Mouse (Mus musculus): ENCODE data around the gene Gimap8.

Gene Gimap8

GRCm38 (mm10) chr6:48637811-48638500, 9.1 kb upstream of the Gimap8 start:
- no peak for DNase-seq (ENCODE audit: low spot score)

GRCm38 (mm10) chr6:48638553-48638952, 8.5 kb upstream of the Gimap8 start:
- DNase-seq (ENCODE audit: low spot score) = no peak

GRCm38 (mm10) chr6:48641391-48641790, 5.6 kb upstream of the Gimap8 start:
- no peak for DNase-seq (ENCODE audit: low spot score)

GRCm38 (mm10) chr6:48642764-48643292, 4.2 kb upstream of the Gimap8 start:
- peak; percentile 53 for DNase-seq (ENCODE audit: low spot score)

GRCm38 (mm10) chr6:48645660-48646308, 1.2 kb upstream of the Gimap8 start:
- peak; percentile 79 for DNase-seq (ENCODE audit: low spot score)

GRCm38 (mm10) chr6:48646309-48646690, 734 bp upstream of the Gimap8 start:
- no peak for DNase-seq (ENCODE audit: low spot score)

GRCm38 (mm10) chr6:48647611-48648010, 577 bp downstream of the Gimap8 start:
- DNase-seq (ENCODE audit: low spot score) = no peak

GRCm38 (mm10) chr6:48648779-48649178, 1.7 kb downstream of the Gimap8 start:
- no peak for DNase-seq (ENCODE audit: low spot score)

- DNase-seq (ENCODE audit: low spot score) = no peak
Observed at GRCm38 (mm10) chr6:48650041-48650440, 3.0 kb downstream of the Gimap8 start.

GRCm38 (mm10) chr6:48658721-48659120, 11.7 kb downstream of the Gimap8 start:
- DNase-seq (ENCODE audit: low spot score) = no peak

GRCm38 (mm10) chr6:48664750-48665149, 17.7 kb downstream of the Gimap8 start:
- no peak for DNase-seq (ENCODE audit: low spot score)

GRCm38 (mm10) chr6:48665471-48665870, 18.4 kb downstream of the Gimap8 start:
- DNase-seq (ENCODE audit: low spot score) = no peak

GRCm38 (mm10) chr6:48666159-48666586, 19.1 kb downstream of the Gimap8 start:
- no peak for DNase-seq (ENCODE audit: low spot score)

- DNase-seq (ENCODE audit: low spot score) = no peak
Observed at GRCm38 (mm10) chr6:48668022-48668421, 21.0 kb downstream of the Gimap8 start.

- no peak for DNase-seq (ENCODE audit: low spot score)
Observed at GRCm38 (mm10) chr6:48669446-48669969, 22.5 kb downstream of the Gimap8 start.

- DNase-seq (ENCODE audit: low spot score) = no peak
Observed at GRCm38 (mm10) chr6:48674291-48675058, 27.4 kb downstream of the Gimap8 start.

- DNase-seq (ENCODE audit: low spot score) = no peak
Observed at GRCm38 (mm10) chr6:48675400-48675930, 28.4 kb downstream of the Gimap8 start.

- DNase-seq (ENCODE audit: low spot score) = peak; percentile 74
Observed at GRCm38 (mm10) chr6:48675931-48676859, 29.2 kb downstream of the Gimap8 start, which contains the start of gene Gimap9. TSS of gene Gimap9 (plus strand) at chr6:48676129.

- DNase-seq (ENCODE audit: low spot score) = no peak
Observed at GRCm38 (mm10) chr6:48676860-48677415, 29.9 kb downstream of the Gimap8 start.

GRCm38 (mm10) chr6:48677492-48678345, 30.7 kb downstream of the Gimap8 start:
- DNase-seq (ENCODE audit: low spot score) = no peak

Measured in lung, postnatal 25 days (tissue).